Mouse (Mus musculus): ENCODE data around the gene Ctsd.

- TF ChIP-seq CTCF (IDR thresholded peaks at IDR 0.05; ENCODE audit: control insufficient read depth, insufficient read depth, insufficient replicate concordance, low read depth, low read length) (no peak), POLR2A (IDR thresholded peaks at IDR 0.05; ENCODE audit: control insufficient read depth, low read depth, low read length) (no peak)
These were observed 6.7 kb downstream of the Ctsd start for GRCm38 (mm10) chr7:142381175-142381574.

All from testis, adult 2 months (tissue).